Mouse (Mus musculus) left cerebral cortex, adult 9 months (tissue): ENCODE measurements around the gene Gm20449.
A peak's percentile ranks its signal among the peaks of the same experiment; 100 is the strongest.
"Not testable (repeated sequence)": the region's sequence is repeated elsewhere in the genome, so short reads cannot be mapped to it uniquely, and the experiment has no call there.

Experiments
- DNase-seq, 2 experiments: peaks; one replicate each; pipeline ENCODE4 v3.0.0; 2022; ENCODE audit warnings: low spot score in 2 of 2

Gm20449 gene

GRCm38 (mm10) chr7:41499389-41500049 lies at the start of gene Gm20449, which contains the start of gene AW146154:
Gene Gm20449 (minus strand): TSS chr7:41499417.
Gene AW146154 (minus strand): TSS chr7:41499890.
- DNase-seq: peak; percentile 96 to 99

GRCm38 (mm10) chr7:41512672-41513071 lies 13.5 kb upstream of the Gm20449 start:
- DNase-seq: no peak

GRCm38 (mm10) chr7:41512207-41512606 lies 13.0 kb upstream of the Gm20449 start:
- no peak for DNase-seq

- DNase-seq: no peak
Observed at GRCm38 (mm10) chr7:41502402-41502801, 3.2 kb upstream of the Gm20449 start.

- peak in 1 of 2 experiments; percentile 82 for DNase-seq
Observed at GRCm38 (mm10) chr7:41500151-41500934, 1.1 kb upstream of the Gm20449 start.

- DNase-seq: not testable (repeated sequence)
Observed at GRCm38 (mm10) chr7:41499018-41499388, 214 bp downstream of the Gm20449 start.

GRCm38 (mm10) chr7:41498464-41498863 lies 753 bp downstream of the Gm20449 start:
- DNase-seq: not testable (repeated sequence)

- no peak for DNase-seq
Observed at GRCm38 (mm10) chr7:41497871-41498270, 1.3 kb downstream of the Gm20449 start.

GRCm38 (mm10) chr7:41451864-41452263 lies 47.4 kb downstream of the Gm20449 start:
- DNase-seq: no peak

- DNase-seq: not testable (repeated sequence)
Observed at GRCm38 (mm10) chr7:41448596-41448995, 50.6 kb downstream of the Gm20449 start, which contains the start of gene Vmn2r57. Gene Vmn2r57 (minus strand): TSS chr7:41448696.

GRCm38 (mm10) chr7:41394130-41394529 lies 105.1 kb downstream of the Gm20449 start:
- no peak for DNase-seq

GRCm38 (mm10) chr7:41393048-41393971 lies 105.9 kb downstream of the Gm20449 start, which contains the start of gene AI987944:
Gene AI987944 (minus strand): TSS chr7:41393379.
- DNase-seq: peak; percentile 67 to 87
